10 mouse cellular contexts compared by ENCODE assay signal in the genomic region with DNA sequence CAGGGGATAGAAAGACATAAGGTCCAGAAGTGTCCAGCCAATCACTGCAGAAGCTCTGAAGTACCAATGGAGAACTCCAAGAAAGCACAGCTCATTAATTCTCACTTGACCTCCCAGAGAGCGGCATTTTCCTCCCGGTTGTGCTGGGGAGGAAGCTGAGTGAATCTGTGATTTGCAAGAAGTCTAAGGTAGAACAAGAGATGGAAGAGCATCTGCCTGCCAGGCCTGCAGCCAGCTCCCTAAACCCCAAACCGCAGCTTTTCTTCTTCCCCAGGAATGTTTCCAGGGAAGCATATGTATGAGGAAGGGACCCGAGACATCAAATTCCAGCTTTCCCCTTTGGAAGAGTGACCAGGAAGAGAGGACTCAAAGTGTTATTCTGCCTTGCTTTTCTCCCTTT. TPM values are rescaled to one million over a fixed set of nuclear protein-coding genes. Genes with fewer than 3 reads are reported as not detected.
A peak's percentile ranks its signal among the peaks of the same experiment; 100 is the strongest.
DNase-seq lines count a peak whose midpoint lies in the region; ATAC-seq lines count a peak whose summit lies in the region.
"Had no signal": no experiment of that assay in that cellular context is flagged by ENCODE, and none has a peak within 500 bp of the region (broad histone marks: within the 10 kb centered on the region; RNA-seq: fewer than 3 reads in every experiment).

No protein-coding gene starts in this region.

- no peaks in the 10 kb centered on the region for H3K9me3 ChIP-seq in kidney, embryonic 15.5 days (replicated peaks)
- H3K9me3 ChIP-seq in embryonic facial prominence, embryonic 12.5 days = no peaks in the 10 kb centered on the region
- no peaks in the 10 kb centered on the region for H3K9me3 ChIP-seq in hindbrain, embryonic 16.5 days (ENCODE audit: control insufficient read depth, low read length)
- H3K9me3 ChIP-seq in neural tube, embryonic 12.5 days = no peaks in the 10 kb centered on the region

- H3K36me3 ChIP-seq in kidney, embryonic 15.5 days = no peaks in the 10 kb centered on the region
- H3K36me3 ChIP-seq in embryonic facial prominence, embryonic 12.5 days = no peaks in the 10 kb centered on the region
- no peaks in the 10 kb centered on the region for H3K36me3 ChIP-seq in hindbrain, embryonic 16.5 days (ENCODE audit: control insufficient read depth, insufficient read depth, low read length)
- no peaks in the 10 kb centered on the region for H3K36me3 ChIP-seq in neural tube, embryonic 12.5 days

- no peaks in the 10 kb centered on the region for H3K27me3 ChIP-seq in kidney, embryonic 15.5 days
- no peaks in the 10 kb centered on the region for H3K27me3 ChIP-seq in embryonic facial prominence, embryonic 12.5 days
- no peaks in the 10 kb centered on the region for H3K27me3 ChIP-seq in hindbrain, embryonic 16.5 days (replicated peaks; ENCODE audit: control insufficient read depth, insufficient read depth, low read length)
- H3K27me3 ChIP-seq in neural tube, embryonic 12.5 days (replicated peaks) = no peaks in the 10 kb centered on the region

- peak overlapping the region; percentile 22; the same call in 1 of the 2 replicates for H3K4me3 ChIP-seq in kidney, embryonic 15.5 days (replicated peaks)
- no peak overlapping the region for H3K4me3 ChIP-seq in embryonic facial prominence, embryonic 12.5 days
- no peak overlapping the region for H3K4me3 ChIP-seq in hindbrain, embryonic 16.5 days (ENCODE audit: low read length)
- H3K4me3 ChIP-seq in neural tube, embryonic 12.5 days = 0 out of 2 replicates have a peak overlapping the region, but pooled peaks have one; percentile 11
- H3K4me3 ChIP-seq: myocyte had no signal

- peak overlapping the region; percentile 50 for H3K4me2 ChIP-seq in kidney, embryonic 15.5 days
- H3K4me2 ChIP-seq in embryonic facial prominence, embryonic 12.5 days (replicated peaks) = peak overlapping the region; percentile 41; the same call in 1 of the 2 replicates
- H3K4me2 ChIP-seq in hindbrain, embryonic 16.5 days (ENCODE audit: low read length) = peak overlapping the region; percentile 51
- H3K4me2 ChIP-seq in neural tube, embryonic 12.5 days (replicated peaks) = peak overlapping the region; percentile 54

- DNase-seq in kidney, postnatal 14 days = no peak
- no peak for DNase-seq in urinary bladder, adult 2 months (ENCODE audit: low spot score)
- no peak for DNase-seq in layer of hippocampus, postnatal 25 days (ENCODE audit: extremely low spot score in 1 of 2, low spot score in 1 of 2)
- DNase-seq: heart, postnatal 10 days had no signal

- peak; percentile 59; the same call in 1 of the 2 replicates for ATAC-seq in kidney, embryonic 15.5 days (replicated peaks; ENCODE audit: low FRiP score)
- no peak for ATAC-seq in embryonic facial prominence, embryonic 12.5 days (ENCODE audit: insufficient number of reproducible peaks, insufficient read depth, low FRiP score, low TSS enrichment)
- ATAC-seq in hindbrain, embryonic 16.5 days = no peak
- no peak for ATAC-seq in neural tube, embryonic 12.5 days (ENCODE audit: low FRiP score, low read depth)
- ATAC-seq in megakaryocyte progenitor cell, adult 5-6 weeks (replicated peaks; ENCODE audit: poor library complexity) = no peak

- H3K27ac ChIP-seq in kidney, embryonic 15.5 days = peak overlapping the region; percentile 81
- H3K27ac ChIP-seq in embryonic facial prominence, embryonic 12.5 days = peak overlapping the region; percentile 94
- peak overlapping the region; percentile 41; the same call in 1 of the 2 replicates for H3K27ac ChIP-seq in hindbrain, embryonic 16.5 days (ENCODE audit: low read depth, low read length)
- H3K27ac ChIP-seq in neural tube, embryonic 12.5 days = peak overlapping the region; percentile 39

- no peak overlapping the region for H3K9ac ChIP-seq in kidney, embryonic 15.5 days
- H3K9ac ChIP-seq in embryonic facial prominence, embryonic 12.5 days = no peak overlapping the region
- H3K9ac ChIP-seq in hindbrain, embryonic 16.5 days (ENCODE audit: low read depth, low read length) = no peak overlapping the region
- H3K9ac ChIP-seq in neural tube, embryonic 12.5 days = no peak overlapping the region

- peaks cover 42% of the 10 kb centered on the region for H3K4me1 ChIP-seq in kidney, embryonic 15.5 days
- H3K4me1 ChIP-seq in embryonic facial prominence, embryonic 12.5 days = peaks cover 45% of the 10 kb centered on the region
- H3K4me1 ChIP-seq in hindbrain, embryonic 16.5 days (ENCODE audit: control insufficient read depth, insufficient read depth, low read depth, low read length) = peaks cover 16% of the 10 kb centered on the region
- peaks cover 37% of the 10 kb centered on the region for H3K4me1 ChIP-seq in neural tube, embryonic 12.5 days

- 6% methylated on average over 4 of the region's 4 CpGs for WGBS in kidney, embryonic 15.5 days
- WGBS in embryonic facial prominence, embryonic 12.5 days = 7% methylated on average over 4 of the region's 4 CpGs
- WGBS in hindbrain, embryonic 16.5 days = 1% methylated on average over 4 of the region's 4 CpGs
- WGBS in neural tube, embryonic 12.5 days = 0% methylated on average over 4 of the region's 4 CpGs

RNA-seq across cellular contexts. Expression of a gene that starts 35.6 kb away (rescaled TPM):
- 10.5 and 11.3 TPM in 2 replicates for polyA plus RNA-seq in kidney, embryonic 15.5 days (2015; fragmentation: Nextera tagmentation; extraction: Ambion mirVana)
- polyA plus RNA-seq in embryonic facial prominence, embryonic 12.5 days (2016; fragmentation: Nextera tagmentation; extraction: Ambion mirVana) = 12.6 and 12.9 TPM in 2 replicates
- polyA plus RNA-seq in hindbrain, embryonic 16.5 days (2015; fragmentation: Nextera tagmentation; extraction: Ambion mirVana) = 3.2 and 4.7 TPM in 2 replicates
- polyA plus RNA-seq in neural tube, embryonic 12.5 days (2016; fragmentation: Nextera tagmentation; extraction: Ambion mirVana) = 8.9 and 9.3 TPM in 2 replicates
- polyA plus RNA-seq in urinary bladder, adult 2 months (2012; rRNA removed) = 8.8 and 9.5 TPM in 2 replicates
- total RNA-seq in megakaryocyte progenitor cell, adult 5-6 weeks (2015) = 18.6 and 20.5 TPM in 2 replicates
- 19.4 and 26.3 TPM in 2 replicates for total RNA-seq in megakaryocyte progenitor cell, adult 5-6 weeks (2017)
- total RNA-seq in layer of hippocampus, postnatal 25 days (2021) = 1 to 10 TPM; 4.1 to 4.9 TPM

RNA-seq across cellular contexts. Expression of a gene that starts 57.7 kb away (rescaled TPM):
- 29.5 and 32.8 TPM in 2 replicates for polyA plus RNA-seq in kidney, embryonic 15.5 days (2015; fragmentation: Nextera tagmentation; extraction: Ambion mirVana)
- polyA plus RNA-seq in embryonic facial prominence, embryonic 12.5 days (2016; fragmentation: Nextera tagmentation; extraction: Ambion mirVana) = 28.0 and 33.5 TPM in 2 replicates
- polyA plus RNA-seq in hindbrain, embryonic 16.5 days (2015; fragmentation: Nextera tagmentation; extraction: Ambion mirVana) = 35.4 and 36.2 TPM in 2 replicates
- polyA plus RNA-seq in neural tube, embryonic 12.5 days (2016; fragmentation: Nextera tagmentation; extraction: Ambion mirVana) = 31.8 and 36.9 TPM in 2 replicates
- 10.0 and 10.3 TPM in 2 replicates for polyA plus RNA-seq in urinary bladder, adult 2 months (2012; rRNA removed)
- total RNA-seq in megakaryocyte progenitor cell, adult 5-6 weeks (2015) = 12.6 and 16.1 TPM in 2 replicates
- 14.5 and 15.2 TPM in 2 replicates for total RNA-seq in megakaryocyte progenitor cell, adult 5-6 weeks (2017)
- total RNA-seq in layer of hippocampus, postnatal 25 days (2021) = 10 to 100 TPM; 23.8 to 29.9 TPM

Comparison
In these comparisons a context has a peak if more than half of its experiments do, and no peak if none do; other contexts are left out.
1. H3K27ac ChIP-seq: peak in every context shown above with its lines; median percentile 94 in embryonic facial prominence, embryonic 12.5 days; 81 in kidney, embryonic 15.5 days; 41 in hindbrain, embryonic 16.5 days; 39 in neural tube, embryonic 12.5 days.
2. H3K4me3 ChIP-seq: peak in kidney, embryonic 15.5 days (single experiment) and neural tube, embryonic 12.5 days (single experiment); none in embryonic facial prominence, embryonic 12.5 days (single experiment) and hindbrain, embryonic 16.5 days (single experiment).
3. Peak in every context shown above with its lines, with median percentiles within 50 percentile points of each other: H3K4me2 ChIP-seq.